Mouse (Mus musculus) ES-Bruce4 (cell line): ENCODE results near the gene Thra.

Source experiments
- CTCF ChIP-seq: IDR thresholded peaks from one replicate; pipeline ENCODE4 v1.8.1; 2011; ENCODE audit warnings: low read depth, low read length
- EP300 ChIP-seq: IDR thresholded peaks from 2 replicates; pipeline ENCODE4 v1.6.1; 2011; ENCODE audit warnings: low read depth, low read length; ENCODE audit not compliant: insufficient read depth
- POLR2A ChIP-seq: IDR thresholded peaks from one replicate; pipeline ENCODE4 v1.8.1; 2011; ENCODE audit warnings: low read length; ENCODE audit not compliant: insufficient read depth

- no peak for TF ChIP-seq CTCF
- no peak for TF ChIP-seq POLR2A
- no peak for TF ChIP-seq EP300
Measured at GRCm38 (mm10) chr11:98761939-98762338, 21.5 kb downstream of the Thra start.
